Mouse (Mus musculus): ENCODE measurements around the gene Slc28a1. TPM values are rescaled to one million over a fixed set of nuclear protein-coding genes. Genes with fewer than 3 reads are reported as not detected.

The Slc28a1 gene
- polyA plus RNA-seq, 1 experiment = not detected

DNA sequence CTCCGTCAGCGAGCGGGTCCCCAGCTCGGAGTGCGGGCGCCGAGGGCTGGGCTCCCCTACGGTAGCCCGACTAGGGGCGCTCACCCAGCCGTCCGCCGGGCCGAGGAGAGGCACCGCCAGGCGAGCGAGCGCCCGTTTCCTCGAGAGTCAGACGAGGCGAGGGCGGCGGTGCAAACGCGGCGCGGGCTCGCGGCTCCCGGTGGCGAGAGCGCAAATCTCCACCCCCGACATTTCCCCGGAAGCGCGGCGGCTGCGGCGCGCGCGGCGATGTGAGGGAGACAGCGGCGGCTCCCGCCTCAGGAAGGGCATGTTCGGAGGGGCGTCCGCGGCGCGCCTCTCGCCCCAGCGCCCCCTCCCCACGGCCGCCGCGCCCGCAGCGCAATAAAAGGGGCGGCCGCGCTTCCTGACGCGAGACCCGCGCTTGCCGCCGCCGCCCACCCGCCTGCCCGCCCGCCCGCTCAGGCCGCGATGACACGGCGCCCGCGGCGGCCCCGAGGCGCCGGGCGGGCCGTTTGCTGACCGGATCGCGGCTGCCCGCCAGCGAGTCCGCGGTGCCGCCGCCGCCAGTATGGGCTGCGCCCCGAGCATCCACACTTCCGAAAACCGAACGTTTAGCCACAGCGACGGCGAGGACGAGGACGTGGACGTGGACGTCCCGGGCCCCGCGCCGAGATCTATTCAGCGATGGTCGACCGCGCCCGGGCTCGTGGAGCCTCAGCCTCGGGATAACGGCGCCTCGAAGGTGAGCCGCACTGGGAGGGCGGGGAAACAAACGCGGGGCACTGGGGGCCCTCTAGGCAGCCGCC is 99.0 kb downstream of the Slc28a1 start, which contains the start of gene Pde8a:
Pde8a (plus strand) TSS at position 250 of the 806 bp plus-strand sequence.
- H3K4me2 ChIP-seq (ENCODE audit: low read depth) = peak within 1 kb of the TSS; percentile 65
- no peaks in the 10 kb centered on the region for H3K36me3 ChIP-seq (ENCODE audit: control insufficient read depth, insufficient read depth)
- H3K79me2 ChIP-seq (ENCODE audit: control insufficient read depth, insufficient read depth) = no peaks in the 10 kb centered on the region
- H3K4me3 ChIP-seq = peak within 1 kb of the TSS; percentile 20
- H3ac ChIP-seq (ENCODE audit: control insufficient read depth, insufficient read length) = no peak within 1 kb of the TSS
- TF ChIP-seq TCF12 (IDR thresholded peaks at IDR 0.05; ENCODE audit: insufficient read depth, poor library complexity, severe bottlenecking) (no peak), MYOG (IDR thresholded peaks at IDR 0.05; ENCODE audit: control insufficient read depth in 1 of 3, insufficient read depth in 1 of 3, insufficient read length in 2 of 3, low read depth in 2 of 3) (no peak), CEBPB (IDR thresholded peaks at IDR 0.05; ENCODE audit: insufficient read depth, poor library complexity, severe bottlenecking) (no peak), MYOD1 (IDR thresholded peaks at IDR 0.05; ENCODE audit: control insufficient read depth in 1 of 3, insufficient read length in 2 of 3, low read depth in 2 of 3) (no peak), SRF (IDR thresholded peaks at IDR 0.05; ENCODE audit: control insufficient read depth, insufficient read length, low read depth) (no peak), MAX (IDR thresholded peaks at IDR 0.05; ENCODE audit: low read depth) (no peak), POLR2AphosphoS2 (IDR thresholded peaks at IDR 0.05; ENCODE audit: insufficient read length, low read depth) (no peak), TCF3 (IDR thresholded peaks at IDR 0.05; ENCODE audit: insufficient read length, low read depth) (no peak), POLR2A (IDR thresholded peaks at IDR 0.05; ENCODE audit: insufficient read length, low read depth) (no peak), E2F4 (IDR thresholded peaks at IDR 0.05; ENCODE audit: insufficient read depth) (no peak), USF1 (IDR thresholded peaks at IDR 0.05; ENCODE audit: low read depth) (no peak), REST (IDR thresholded peaks at IDR 0.05; ENCODE audit: insufficient read depth, insufficient read length) (no peak)
- peaks cover 12% of the 10 kb centered on the region for H3K27me3 ChIP-seq (ENCODE audit: control insufficient read depth, insufficient read depth, insufficient read length)

DNA sequence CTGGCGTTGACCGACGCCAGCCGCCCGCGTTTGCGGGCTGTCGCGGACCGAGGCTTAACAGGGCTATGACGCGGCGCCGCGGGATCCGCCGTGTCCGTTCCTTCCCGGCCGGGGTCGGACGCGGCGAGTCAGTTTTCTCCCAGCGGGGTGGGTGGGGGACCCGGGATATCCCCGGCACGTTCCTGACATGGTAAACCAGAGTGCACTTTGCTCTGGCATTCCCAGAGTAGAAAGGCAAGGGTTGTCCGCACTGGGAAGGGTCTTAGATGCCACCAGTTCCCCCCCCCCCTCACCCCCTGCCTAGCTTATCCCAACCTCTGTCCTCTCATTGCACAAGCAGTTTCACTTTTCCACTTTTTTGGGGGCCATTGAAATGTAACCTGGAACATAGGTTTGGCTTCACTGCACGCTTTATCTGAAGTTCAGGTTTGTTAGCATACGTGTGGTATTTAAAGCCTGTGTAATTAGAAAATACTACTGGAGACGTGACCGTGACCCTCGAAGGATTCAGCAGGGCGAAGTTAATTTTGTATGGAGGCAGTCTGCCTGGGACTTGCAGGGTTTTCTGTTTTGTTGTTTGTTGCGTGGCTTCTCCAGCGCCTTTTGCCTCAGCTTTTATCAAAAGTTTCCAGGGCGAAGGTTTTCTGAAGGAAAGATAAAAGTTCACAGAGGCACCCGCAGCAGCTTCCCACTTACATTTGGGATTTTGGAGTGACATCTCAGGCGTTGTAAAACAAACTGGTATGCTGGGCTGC is 99.7 kb downstream of the Slc28a1 start:
- H3K27me3 ChIP-seq (ENCODE audit: control insufficient read depth, insufficient read depth, insufficient read length) = peaks cover 12% of the 10 kb centered on the region
- H3K36me3 ChIP-seq (ENCODE audit: control insufficient read depth, insufficient read depth) = no peaks in the 10 kb centered on the region

DNA sequence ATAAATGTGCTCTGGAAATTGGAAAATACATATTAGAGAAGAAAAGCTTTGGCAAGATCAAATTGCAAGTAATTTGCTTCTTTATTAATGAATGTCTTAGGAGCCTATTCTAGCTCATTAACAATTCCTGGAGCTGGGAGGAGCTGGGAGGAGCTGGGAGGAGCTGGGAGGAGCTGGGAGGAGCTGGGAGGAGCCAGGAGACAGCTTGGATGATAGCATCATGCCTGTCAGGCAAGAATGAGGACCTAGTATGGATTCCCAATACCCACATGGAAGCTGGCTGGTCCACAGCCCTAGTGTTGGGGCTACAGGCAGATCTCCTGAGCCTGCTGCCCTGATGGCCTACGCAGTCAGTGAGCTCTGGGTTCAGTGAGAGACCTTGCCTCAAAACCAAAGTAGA is 101.4 kb downstream of the Slc28a1 start:
- Histone ChIP-seq H3ac (ENCODE audit: control insufficient read depth, insufficient read length) (no peak overlapping the region), H3K27me3 (ENCODE audit: control insufficient read depth, insufficient read depth, insufficient read length) (peaks cover 12% of the 10 kb centered on the region)

More for the DNA sequence above, 99.7 kb downstream of the Slc28a1 start:
- Histone ChIP-seq H3K79me2 (ENCODE audit: control insufficient read depth, insufficient read depth) (no peaks in the 10 kb centered on the region), H3K4me3 (peak overlapping the region; percentile 20), H3ac (ENCODE audit: control insufficient read depth, insufficient read length) (no peak overlapping the region), H3K4me2 (ENCODE audit: low read depth) (peak overlapping the region; percentile 32)
- no peak for TF ChIP-seq E2F4 (IDR thresholded peaks at IDR 0.05; ENCODE audit: insufficient read depth)

DNA sequence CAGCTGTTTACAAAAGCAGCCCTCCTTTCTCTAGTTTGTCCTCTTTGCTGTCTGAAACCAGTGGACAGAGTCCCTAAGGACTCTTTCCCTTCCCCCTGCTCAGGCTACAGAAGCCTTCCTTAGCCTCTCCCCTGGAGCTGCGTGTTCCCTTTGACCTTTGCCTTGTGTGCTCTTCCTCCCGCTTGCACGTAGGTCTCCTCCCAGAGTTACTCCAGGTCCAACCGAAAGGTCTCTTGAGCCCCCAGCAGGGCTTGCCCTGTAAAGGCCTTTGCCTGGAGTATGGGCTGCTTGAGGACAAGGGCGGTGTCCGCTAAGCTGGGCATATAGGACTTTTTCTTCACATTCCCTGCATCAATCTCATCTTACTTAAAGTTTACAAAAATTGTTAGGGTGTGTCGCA is 104.7 kb downstream of the Slc28a1 start:
- Histone ChIP-seq H3K27me3 (ENCODE audit: control insufficient read depth, insufficient read depth, insufficient read length) (no peaks in the 10 kb centered on the region), H3K79me2 (ENCODE audit: control insufficient read depth, insufficient read depth) (no peaks in the 10 kb centered on the region), H3K4me2 (ENCODE audit: low read depth) (no peak overlapping the region), H3ac (ENCODE audit: control insufficient read depth, insufficient read length) (no peak overlapping the region), H3K36me3 (ENCODE audit: control insufficient read depth, insufficient read depth) (no peaks in the 10 kb centered on the region), H3K4me3 (no peak overlapping the region)
- no peak for TF ChIP-seq REST (IDR thresholded peaks at IDR 0.05; ENCODE audit: insufficient read depth, insufficient read length)
- no peak for TF ChIP-seq E2F4 (IDR thresholded peaks at IDR 0.05; ENCODE audit: insufficient read depth)
- TF ChIP-seq CEBPB (IDR thresholded peaks at IDR 0.05; ENCODE audit: insufficient read depth, poor library complexity, severe bottlenecking) = no peak
- no peak for TF ChIP-seq POLR2AphosphoS2 (IDR thresholded peaks at IDR 0.05; ENCODE audit: insufficient read length, low read depth)
- TF ChIP-seq POLR2A (IDR thresholded peaks at IDR 0.05; ENCODE audit: insufficient read length, low read depth) = no peak
- no peak for TF ChIP-seq MYOG (IDR thresholded peaks at IDR 0.05; ENCODE audit: control insufficient read depth in 1 of 3, insufficient read depth in 1 of 3, insufficient read length in 2 of 3, low read depth in 2 of 3)
- TF ChIP-seq TCF12 (IDR thresholded peaks at IDR 0.05; ENCODE audit: insufficient read depth, poor library complexity, severe bottlenecking) = no peak
- TF ChIP-seq SRF (IDR thresholded peaks at IDR 0.05; ENCODE audit: control insufficient read depth, insufficient read length, low read depth) = no peak
- TF ChIP-seq USF1 (IDR thresholded peaks at IDR 0.05; ENCODE audit: low read depth) = no peak
- no peak for TF ChIP-seq MYOD1 (IDR thresholded peaks at IDR 0.05; ENCODE audit: control insufficient read depth in 1 of 3, insufficient read length in 2 of 3, low read depth in 2 of 3)
- TF ChIP-seq TCF3 (IDR thresholded peaks at IDR 0.05; ENCODE audit: insufficient read length, low read depth) = no peak
- TF ChIP-seq MAX (IDR thresholded peaks at IDR 0.05; ENCODE audit: low read depth) = no peak

More for the DNA sequence above, 101.4 kb downstream of the Slc28a1 start:
- no peak overlapping the region for H3K4me3 ChIP-seq
- H3K79me2 ChIP-seq (ENCODE audit: control insufficient read depth, insufficient read depth) = no peaks in the 10 kb centered on the region
- H3K4me2 ChIP-seq (ENCODE audit: low read depth) = no peak overlapping the region
- TF ChIP-seq POLR2A (IDR thresholded peaks at IDR 0.05; ENCODE audit: insufficient read length, low read depth) (no peak), MYOD1 (IDR thresholded peaks at IDR 0.05; ENCODE audit: control insufficient read depth in 1 of 3, insufficient read length in 2 of 3, low read depth in 2 of 3) (no peak), MAX (IDR thresholded peaks at IDR 0.05; ENCODE audit: low read depth) (no peak), USF1 (IDR thresholded peaks at IDR 0.05; ENCODE audit: low read depth) (no peak), REST (IDR thresholded peaks at IDR 0.05; ENCODE audit: insufficient read depth, insufficient read length) (no peak), SRF (IDR thresholded peaks at IDR 0.05; ENCODE audit: control insufficient read depth, insufficient read length, low read depth) (no peak), E2F4 (IDR thresholded peaks at IDR 0.05; ENCODE audit: insufficient read depth) (no peak), MYOG (IDR thresholded peaks at IDR 0.05; ENCODE audit: control insufficient read depth in 1 of 3, insufficient read depth in 1 of 3, insufficient read length in 2 of 3, low read depth in 2 of 3) (no peak), TCF12 (IDR thresholded peaks at IDR 0.05; ENCODE audit: insufficient read depth, poor library complexity, severe bottlenecking) (no peak), CEBPB (IDR thresholded peaks at IDR 0.05; ENCODE audit: insufficient read depth, poor library complexity, severe bottlenecking) (no peak), TCF3 (IDR thresholded peaks at IDR 0.05; ENCODE audit: insufficient read length, low read depth) (no peak), POLR2AphosphoS2 (IDR thresholded peaks at IDR 0.05; ENCODE audit: insufficient read length, low read depth) (no peak)
- no peaks in the 10 kb centered on the region for H3K36me3 ChIP-seq (ENCODE audit: control insufficient read depth, insufficient read depth)

Other genes starting within 250 kb of the Slc28a1 start
- gene Wdr73, start 213.5 kb upstream of the Slc28a1 start, polyA plus RNA-seq (2012; fragmentation: generic; extraction: Trizol) = 15.1 TPM
- 0.98 TPM for gene Nmb, start 209.7 kb upstream of the Slc28a1 start, polyA plus RNA-seq (2012; fragmentation: generic; extraction: Trizol)
- gene Sec11a, start 167.0 kb upstream of the Slc28a1 start, polyA plus RNA-seq (2012; fragmentation: generic; extraction: Trizol) = 95.7 TPM
- gene Zfp592, start 121.1 kb upstream of the Slc28a1 start, polyA plus RNA-seq (2012; fragmentation: generic; extraction: Trizol) = 11.9 TPM
- 22.4 TPM for gene Alpk3, start 57.2 kb upstream of the Slc28a1 start, polyA plus RNA-seq (2012; fragmentation: generic; extraction: Trizol)
- 3.5 TPM for gene Pde8a, start 98.8 kb downstream of the Slc28a1 start, polyA plus RNA-seq (2012; fragmentation: generic; extraction: Trizol)
- gene Rps17, start 230.5 kb downstream of the Slc28a1 start, polyA plus RNA-seq (2012; fragmentation: generic; extraction: Trizol) = 2,418 TPM

Data from myocyte (in vitro differentiated cells).